Mouse (Mus musculus): Measurements from ENCODE around the gene Casq1. TPM values are rescaled to one million over a fixed set of nuclear protein-coding genes. Genes with fewer than 3 reads are reported as not detected.

Gene Casq1
- polyA plus RNA-seq, 1 experiment from 2014 or later, result 2.4 TPM

GRCm38 (mm10) chr1:172220414-172220813 is 746 bp upstream of the Casq1 start:
- DNase-seq (ENCODE audit: low spot score) (peak; percentile 88), ATAC-seq (replicated peaks; ENCODE audit: low FRiP score, low read depth) (0 out of 2 replicates have a peak, but pooled peaks have one; percentile 5)
- Histone ChIP-seq H3K9me3 (replicated peaks; ENCODE audit: low read length) (no peaks in the 10 kb centered on the region), H3K4me3 (replicated peaks; ENCODE audit: low read depth, low read length) (no peak overlapping the region), H3K9ac (ENCODE audit: low read depth, low read length) (no peak overlapping the region), H3K27me3 (ENCODE audit: insufficient read depth, low read length) (no peaks in the 10 kb centered on the region), H3K36me3 (ENCODE audit: insufficient read depth, low read length) (no peaks in the 10 kb centered on the region), H3K4me1 (replicated peaks; ENCODE audit: insufficient read depth, low read length) (peaks cover 32% of the 10 kb centered on the region), H3K4me2 (ENCODE audit: low read length) (no peak overlapping the region), H3K27ac (peak overlapping the region; percentile 60)
- WGBS, result 30% methylated on average over 10 of the region's 10 CpGs
- TF ChIP-seq CTCF (IDR thresholded peaks at IDR 0.05; ENCODE audit: low read depth), result no peak

GRCm38 (mm10) chr1:172218164-172218910 is 1.3 kb downstream of the Casq1 start:
- H3K27me3 ChIP-seq (ENCODE audit: insufficient read depth, low read length), result no peaks in the 10 kb centered on the region
- H3K4me1 ChIP-seq (replicated peaks; ENCODE audit: insufficient read depth, low read length), result peaks cover 32% of the 10 kb centered on the region
- DNase-seq (ENCODE audit: low spot score) (no peak), ATAC-seq (replicated peaks; ENCODE audit: low FRiP score, low read depth) (no peak)
- H3K9me3 ChIP-seq (replicated peaks; ENCODE audit: low read length), result no peaks in the 10 kb centered on the region
- no peaks in the 10 kb centered on the region for H3K36me3 ChIP-seq (ENCODE audit: insufficient read depth, low read length)
- H3K4me3 ChIP-seq (replicated peaks; ENCODE audit: low read depth, low read length), result no peak overlapping the region
- 50% methylated on average over 15 of the region's 15 CpGs for WGBS
- H3K4me2 ChIP-seq (ENCODE audit: low read length), result no peak overlapping the region
- TF ChIP-seq CTCF (IDR thresholded peaks at IDR 0.05; ENCODE audit: low read depth), result 0 out of 2 replicates have a peak, but pooled peaks have one; percentile 1
- no peak overlapping the region for H3K9ac ChIP-seq (ENCODE audit: low read depth, low read length)
- no peak overlapping the region for H3K27ac ChIP-seq

- H3K27ac ChIP-seq, result peak overlapping the region; percentile 82
- peak overlapping the region; percentile 43; the same call in 1 of the 2 replicates for H3K9ac ChIP-seq (ENCODE audit: low read depth, low read length)
- H3K4me2 ChIP-seq (ENCODE audit: low read length), result peak overlapping the region; percentile 47
- H3K9me3 ChIP-seq (replicated peaks; ENCODE audit: low read length), result no peaks in the 10 kb centered on the region
- no peaks in the 10 kb centered on the region for H3K27me3 ChIP-seq (ENCODE audit: insufficient read depth, low read length)
- ATAC-seq (replicated peaks; ENCODE audit: low FRiP score, low read depth) (peak; percentile 62), DNase-seq (ENCODE audit: low spot score) (peak; percentile 97)
- peak overlapping the region; percentile 11; the same call in 1 of the 2 replicates for H3K4me3 ChIP-seq (replicated peaks; ENCODE audit: low read depth, low read length)
- peak; percentile 98 for TF ChIP-seq CTCF (IDR thresholded peaks at IDR 0.05; ENCODE audit: low read depth)
- WGBS, result 0% methylated on average over 5 of the region's 5 CpGs
- H3K36me3 ChIP-seq (ENCODE audit: insufficient read depth, low read length), result no peaks in the 10 kb centered on the region
- H3K4me1 ChIP-seq (replicated peaks; ENCODE audit: insufficient read depth, low read length), result peaks cover 30% of the 10 kb centered on the region
These were observed 2.5 kb downstream of the Casq1 start for GRCm38 (mm10) chr1:172217148-172217547.

- no peak for TF ChIP-seq CTCF (IDR thresholded peaks at IDR 0.05; ENCODE audit: low read depth)
- ATAC-seq (replicated peaks; ENCODE audit: low FRiP score, low read depth) (no peak), DNase-seq (ENCODE audit: low spot score) (no peak)
- Histone ChIP-seq H3K4me1 (replicated peaks; ENCODE audit: insufficient read depth, low read length) (peaks cover 20% of the 10 kb centered on the region), H3K9ac (ENCODE audit: low read depth, low read length) (no peak overlapping the region), H3K36me3 (ENCODE audit: insufficient read depth, low read length) (no peaks in the 10 kb centered on the region), H3K27me3 (ENCODE audit: insufficient read depth, low read length) (no peaks in the 10 kb centered on the region), H3K4me3 (replicated peaks; ENCODE audit: low read depth, low read length) (no peak overlapping the region), H3K4me2 (ENCODE audit: low read length) (no peak overlapping the region), H3K27ac (no peak overlapping the region), H3K9me3 (replicated peaks; ENCODE audit: low read length) (no peaks in the 10 kb centered on the region)
- 50% methylated on average over 3 of the region's 3 CpGs for WGBS
These were observed 4.9 kb downstream of the Casq1 start for GRCm38 (mm10) chr1:172214748-172215147.

GRCm38 (mm10) chr1:172213771-172214170 is 5.9 kb downstream of the Casq1 start:
- Histone ChIP-seq H3K27me3 (ENCODE audit: insufficient read depth, low read length) (no peaks in the 10 kb centered on the region), H3K4me3 (replicated peaks; ENCODE audit: low read depth, low read length) (no peak overlapping the region), H3K36me3 (ENCODE audit: insufficient read depth, low read length) (no peaks in the 10 kb centered on the region), H3K4me2 (ENCODE audit: low read length) (no peak overlapping the region), H3K4me1 (replicated peaks; ENCODE audit: insufficient read depth, low read length) (peaks cover 14% of the 10 kb centered on the region; the same call in 1 of the 2 replicates), H3K9me3 (replicated peaks; ENCODE audit: low read length) (no peaks in the 10 kb centered on the region), H3K27ac (no peak overlapping the region), H3K9ac (ENCODE audit: low read depth, low read length) (no peak overlapping the region)
- ATAC-seq (replicated peaks; ENCODE audit: low FRiP score, low read depth), result no peak
- WGBS, result 59% methylated on average over 4 of the region's 4 CpGs
- DNase-seq (ENCODE audit: low spot score), result no peak
- TF ChIP-seq CTCF (IDR thresholded peaks at IDR 0.05; ENCODE audit: low read depth), result no peak

- H3K27ac ChIP-seq, result no peak overlapping the region
These were observed 6.9 kb downstream of the Casq1 start for GRCm38 (mm10) chr1:172212776-172213175.

More at GRCm38 (mm10) chr1:172212776-172213175, 6.9 kb downstream of the Casq1 start:
- no peak for TF ChIP-seq CTCF (IDR thresholded peaks at IDR 0.05; ENCODE audit: low read depth)
- Histone ChIP-seq H3K4me1 (replicated peaks; ENCODE audit: insufficient read depth, low read length) (peaks cover 7% of the 10 kb centered on the region; the same call in 1 of the 2 replicates), H3K27me3 (ENCODE audit: insufficient read depth, low read length) (no peaks in the 10 kb centered on the region), H3K4me2 (ENCODE audit: low read length) (no peak overlapping the region), H3K9me3 (replicated peaks; ENCODE audit: low read length) (no peaks in the 10 kb centered on the region), H3K36me3 (ENCODE audit: insufficient read depth, low read length) (no peaks in the 10 kb centered on the region), H3K4me3 (replicated peaks; ENCODE audit: low read depth, low read length) (no peak overlapping the region), H3K9ac (ENCODE audit: low read depth, low read length) (no peak overlapping the region)
- 55% methylated on average over 5 of the region's 5 CpGs for WGBS
- DNase-seq (ENCODE audit: low spot score) (no peak), ATAC-seq (replicated peaks; ENCODE audit: low FRiP score, low read depth) (no peak)

Measured in kidney, postnatal 0 days (tissue).